Mouse (Mus musculus): Measurements from ENCODE around the gene Tat.
"Not testable (repeated sequence)": the region's sequence is repeated elsewhere in the genome, so short reads cannot be mapped to it uniquely, and the experiment has no call there.

Tat gene

GRCm38 (mm10) chr8:109983944-109984343 lies 6.3 kb upstream of the Tat start:
- DNase-seq (ENCODE audit: low spot score) = no peak

GRCm38 (mm10) chr8:109986384-109986783 lies 3.9 kb upstream of the Tat start:
- no peak for DNase-seq (ENCODE audit: low spot score)

GRCm38 (mm10) chr8:109987776-109988175 lies 2.5 kb upstream of the Tat start:
- no peak for DNase-seq (ENCODE audit: low spot score)

GRCm38 (mm10) chr8:109989151-109989550 lies 1.1 kb upstream of the Tat start:
- no peak for DNase-seq (ENCODE audit: low spot score)

- no peak for DNase-seq (ENCODE audit: low spot score)
Measured at GRCm38 (mm10) chr8:109992166-109992565, 1.9 kb downstream of the Tat start.

- no peak for DNase-seq (ENCODE audit: low spot score)
Measured at GRCm38 (mm10) chr8:109992951-109993350, 2.7 kb downstream of the Tat start.

GRCm38 (mm10) chr8:109997381-109997780 lies 7.1 kb downstream of the Tat start:
- no peak for DNase-seq (ENCODE audit: low spot score)

GRCm38 (mm10) chr8:109998066-109998465 lies 7.8 kb downstream of the Tat start:
- no peak for DNase-seq (ENCODE audit: low spot score)

GRCm38 (mm10) chr8:109999974-110000373 lies 9.7 kb downstream of the Tat start:
- DNase-seq (ENCODE audit: low spot score) = no peak

- no peak for DNase-seq (ENCODE audit: low spot score)
Measured at GRCm38 (mm10) chr8:110002953-110003352, 12.7 kb downstream of the Tat start.

GRCm38 (mm10) chr8:110004300-110004699 lies 14.1 kb downstream of the Tat start:
- DNase-seq (ENCODE audit: low spot score) = no peak

- no peak for DNase-seq (ENCODE audit: low spot score)
Measured at GRCm38 (mm10) chr8:110006312-110007023, 16.2 kb downstream of the Tat start.

GRCm38 (mm10) chr8:110008228-110008994 lies 18.2 kb downstream of the Tat start:
- no peak for DNase-seq (ENCODE audit: low spot score)

GRCm38 (mm10) chr8:110008995-110009446 lies 18.8 kb downstream of the Tat start:
- DNase-seq (ENCODE audit: low spot score) = no peak

- no peak for DNase-seq (ENCODE audit: low spot score)
Measured at GRCm38 (mm10) chr8:110010868-110011267, 20.6 kb downstream of the Tat start.

GRCm38 (mm10) chr8:110022081-110022480 lies 31.8 kb downstream of the Tat start:
- no peak for DNase-seq (ENCODE audit: low spot score)

- no peak for DNase-seq (ENCODE audit: low spot score)
Measured at GRCm38 (mm10) chr8:110022768-110023344, 32.6 kb downstream of the Tat start.

- DNase-seq (ENCODE audit: low spot score) = not testable (repeated sequence)
Measured at GRCm38 (mm10) chr8:110033771-110034170, 43.5 kb downstream of the Tat start.

- DNase-seq (ENCODE audit: low spot score) = no peak
Measured at GRCm38 (mm10) chr8:110034331-110034730, 44.1 kb downstream of the Tat start.

- DNase-seq (ENCODE audit: low spot score) = no peak
Measured at GRCm38 (mm10) chr8:110036156-110036555, 45.9 kb downstream of the Tat start.

- no peak for DNase-seq (ENCODE audit: low spot score)
Measured at GRCm38 (mm10) chr8:110039216-110039615, 49.0 kb downstream of the Tat start.

- no peak for DNase-seq (ENCODE audit: low spot score)
Measured at GRCm38 (mm10) chr8:110039659-110040058, 49.4 kb downstream of the Tat start, which contains the start of gene Chst4. TSS of gene Chst4 (minus strand) at chr8:110039740.

- DNase-seq (ENCODE audit: low spot score) = no peak
Measured at GRCm38 (mm10) chr8:110040509-110040908, 50.3 kb downstream of the Tat start.

Measured in T-cell, adult 2 months (primary cell).